Mouse (Mus musculus) T-helper 2 cell (primary cell): ENCODE results near the gene Rasgef1c.

ENCODE experiments used
- in situ Hi-C: fragments of 300-600 bp; cut with MboI, MseI; formaldehyde crosslinking; loops from one replicate; pipeline ENCODE4 v1.15.1; 2025; ENCODE audit warnings: high pct_unique_total_duplicates

Gene Rasgef1c

GRCm38 (mm10) chr11:50024833-50025720, 123.4 kb downstream of the Rasgef1c start, which contains the start of gene Rnf130:
Gene Rnf130 (plus strand): TSS chr11:50025346.
- in situ Hi-C loops: loop anchor here (5.0 to 10.0 kb wide), 2 partner anchors 38 to 770 kb away; no protein-coding TSS in a partner anchor

- in situ Hi-C loops: loop anchor here (10.0 kb wide), 1 partner anchor 771 kb away; no protein-coding TSS in a partner anchor
Observed at GRCm38 (mm10) chr11:50025721-50026520, 124.3 kb downstream of the Rasgef1c start.

DNA sequence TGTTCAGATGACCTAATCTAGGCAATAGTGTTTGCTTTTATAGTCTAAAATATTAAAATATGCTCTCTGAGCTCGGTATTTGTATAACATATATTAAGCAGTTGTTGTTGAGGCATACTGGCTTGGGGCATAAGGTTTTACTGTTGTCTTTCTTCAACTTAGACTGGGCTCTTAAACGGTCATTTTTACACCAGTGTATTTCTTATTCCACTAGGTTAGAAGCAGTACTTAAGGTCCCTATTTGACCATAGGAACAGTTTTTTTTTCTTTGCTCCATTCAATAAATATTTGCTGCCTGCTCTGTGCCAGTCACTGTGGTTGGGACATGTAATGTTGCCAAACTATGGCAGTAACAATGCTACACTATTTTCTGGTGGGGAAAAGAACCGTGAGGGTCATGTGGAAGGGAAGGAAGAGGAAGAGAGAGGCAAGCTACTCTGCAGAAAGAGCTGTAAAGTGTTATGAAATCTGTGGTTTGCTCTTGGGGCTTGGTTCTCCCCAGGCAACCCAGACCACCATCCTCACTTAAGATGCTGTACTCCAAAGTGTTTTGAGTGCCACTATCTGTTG, 125.0 kb downstream of the Rasgef1c start:
- in situ Hi-C loops: loop anchor here (10.0 kb wide), 1 partner anchor 772 kb away; no protein-coding TSS in a partner anchor

DNA sequence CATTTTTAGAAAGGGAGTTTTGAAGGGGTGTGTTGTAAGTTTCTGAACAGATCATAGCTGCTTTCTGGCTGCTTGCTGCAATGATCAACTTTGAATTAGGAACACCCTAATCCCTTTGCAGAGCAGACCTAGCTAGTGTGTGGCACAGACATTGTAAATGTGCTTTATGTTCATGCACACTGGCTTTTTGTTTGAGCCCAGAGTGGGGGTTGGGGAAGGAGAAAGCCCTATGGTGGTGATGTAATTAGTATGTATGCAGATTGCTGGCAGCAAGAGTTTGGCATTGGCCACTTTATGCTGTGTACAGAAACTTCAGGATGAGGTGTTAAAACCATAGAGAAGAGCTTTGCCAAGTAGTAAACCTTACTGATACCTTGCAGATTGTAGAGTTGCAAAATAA, 126.8 kb downstream of the Rasgef1c start:
- in situ Hi-C loops: loop anchor here (10.0 kb wide), 1 partner anchor 774 kb away; no protein-coding TSS in a partner anchor
